Mouse (Mus musculus) hindlimb bud, embryonic 11.5 days (tissue): ENCODE data around the gene Cep295nl.
"Not testable (repeated sequence)": the region's sequence is repeated elsewhere in the genome, so short reads cannot be mapped to it uniquely, and the experiment has no call there.

Experiments
- DNase-seq: peaks from one replicate; pipeline ENCODE4 v3.0.0-alpha.2; 2012; ENCODE audit warnings: low read depth, low spot score; ENCODE audit errors: extremely low spot score

Gene Cep295nl

GRCm38 (mm10) chr11:118342400-118342981, at the start of gene Cep295nl:
Gene Cep295nl (minus strand): TSS chr11:118342500.
- DNase-seq: no peak

GRCm38 (mm10) chr11:118387816-118388215, 45.5 kb upstream of the Cep295nl start:
- DNase-seq: not testable (repeated sequence)

GRCm38 (mm10) chr11:118379251-118380009, 37.1 kb upstream of the Cep295nl start:
- no peak for DNase-seq

GRCm38 (mm10) chr11:118378656-118379055, 36.4 kb upstream of the Cep295nl start:
- DNase-seq: no peak

GRCm38 (mm10) chr11:118376323-118376722, 34.0 kb upstream of the Cep295nl start:
- not testable (repeated sequence) for DNase-seq

GRCm38 (mm10) chr11:118375881-118376280, 33.6 kb upstream of the Cep295nl start:
- no peak for DNase-seq

GRCm38 (mm10) chr11:118375461-118375860, 33.2 kb upstream of the Cep295nl start:
- DNase-seq: no peak

GRCm38 (mm10) chr11:118375006-118375405, 32.7 kb upstream of the Cep295nl start:
- DNase-seq: no peak

GRCm38 (mm10) chr11:118374506-118374905, 32.2 kb upstream of the Cep295nl start:
- DNase-seq: no peak

GRCm38 (mm10) chr11:118372641-118373040, 30.3 kb upstream of the Cep295nl start:
- no peak for DNase-seq

GRCm38 (mm10) chr11:118371876-118372275, 29.6 kb upstream of the Cep295nl start:
- no peak for DNase-seq

GRCm38 (mm10) chr11:118369657-118370056, 27.4 kb upstream of the Cep295nl start:
- no peak for DNase-seq

GRCm38 (mm10) chr11:118369251-118369650, 27.0 kb upstream of the Cep295nl start:
- DNase-seq: no peak

GRCm38 (mm10) chr11:118368330-118368729, 26.0 kb upstream of the Cep295nl start:
- DNase-seq: no peak

GRCm38 (mm10) chr11:118366559-118366958, 24.3 kb upstream of the Cep295nl start:
- no peak for DNase-seq

- DNase-seq: no peak
Measured at GRCm38 (mm10) chr11:118366108-118366507, 23.8 kb upstream of the Cep295nl start.

GRCm38 (mm10) chr11:118365171-118365570, 22.9 kb upstream of the Cep295nl start:
- no peak for DNase-seq

GRCm38 (mm10) chr11:118364021-118364420, 21.7 kb upstream of the Cep295nl start:
- DNase-seq: no peak

- no peak for DNase-seq
Measured at GRCm38 (mm10) chr11:118362971-118363518, 20.7 kb upstream of the Cep295nl start.

- DNase-seq: no peak
Measured at GRCm38 (mm10) chr11:118362501-118362900, 20.2 kb upstream of the Cep295nl start.

- DNase-seq: no peak
Measured at GRCm38 (mm10) chr11:118360907-118361341, 18.6 kb upstream of the Cep295nl start.

- no peak for DNase-seq
Measured at GRCm38 (mm10) chr11:118360491-118360890, 18.2 kb upstream of the Cep295nl start.
